Mouse (Mus musculus) CH12.LX (cell line): Measurements from ENCODE around the gene Zfyve9. TPM values are rescaled to one million over a fixed set of nuclear protein-coding genes. Genes with fewer than 3 reads are reported as not detected.
"Not testable (repeated sequence)": the region's sequence is repeated elsewhere in the genome, so short reads cannot be mapped to it uniquely, and the experiment has no call there.

Experiments
- DNase-seq: peaks from one replicate; pipeline ENCODE4 v3.0.0-alpha.2; 2013; ENCODE audit errors: extremely low read depth
- H3K27ac ChIP-seq: 2 replicates; pipeline ENCODE4 v1.5.1; 2012; ENCODE audit warnings: low read depth, mild to moderate bottlenecking, control low read depth, moderate library complexity; ENCODE audit not compliant: insufficient read depth
- H3K27me3 ChIP-seq: replicated peaks from 2 replicates; pipeline ENCODE3; 2012; ENCODE audit warnings: inconsistent platforms
- H3K36me3 ChIP-seq, 2 experiments: replicated peaks in 1 of 2; 2 replicates each; pipeline versions ENCODE3 to v1.6.1; 2012; ENCODE audit warnings: inconsistent platforms in 1 of 2, low read length in 1 of 2, mild to moderate bottlenecking in 1 of 2, mixed read lengths in 1 of 2, moderate library complexity in 1 of 2; ENCODE audit not compliant: control insufficient read depth in 1 of 2, insufficient read depth in 1 of 2
- H3K4me1 ChIP-seq, 2 experiments: 2 replicates each; pipeline ENCODE4 v1.6.1; 2012; ENCODE audit warnings: inconsistent platforms in 1 of 2, moderate library complexity in 1 of 2; ENCODE audit not compliant: insufficient read depth in 2 of 2, control insufficient read depth in 1 of 2
- H3K4me2 ChIP-seq: 2 replicates; pipeline ENCODE4 v1.6.1; 2012; ENCODE audit warnings: low read depth, mild to moderate bottlenecking, control low read depth; ENCODE audit not compliant: poor library complexity, insufficient read depth, severe bottlenecking
- H3K4me3 ChIP-seq, 3 experiments: fragments of 150-350 bp in 1 of 3; sonication (generic) in 1 of 3; replicated peaks in 1 of 3; 2 replicates each; pipeline versions ENCODE3 to v1.5.1; 2011 to 2012; ENCODE audit warnings: low read depth in 2 of 3, low read length in 2 of 3, mild to moderate bottlenecking in 2 of 3, moderate library complexity in 2 of 3, control low read depth in 1 of 3, improper control_type of control experiment in 1 of 3, inconsistent platforms in 1 of 3, mixed read lengths in 1 of 3; ENCODE audit not compliant: poor library complexity in 1 of 3
- H3K79me2 ChIP-seq: replicated peaks from 2 replicates; pipeline ENCODE4 v1.6.1; 2012; ENCODE audit warnings: mild to moderate bottlenecking, moderate library complexity; ENCODE audit not compliant: control insufficient read depth, poor library complexity, insufficient read depth, severe bottlenecking; ENCODE audit errors: extremely low read depth
- H3K9ac ChIP-seq: 2 replicates; pipeline ENCODE4 v1.6.1; 2012; ENCODE audit warnings: low read depth, mild to moderate bottlenecking, control low read depth, moderate library complexity; ENCODE audit not compliant: insufficient read depth
- H3K9me3 ChIP-seq: replicated peaks from 2 replicates; pipeline ENCODE3; 2012; ENCODE audit warnings: low read length, inconsistent platforms, mixed read lengths
- CTCF ChIP-seq, 2 experiments: IDR thresholded peaks in 1 of 2; conservative IDR thresholded peaks in 1 of 2; 2 replicates each; pipeline ENCODE4 v1.5.1; 2011 to 2012; ENCODE audit warnings: low read depth in 2 of 2, low read length in 2 of 2, improper control_type of control experiment in 1 of 2, inconsistent platforms in 1 of 2, mild to moderate bottlenecking in 1 of 2, moderate library complexity in 1 of 2
- PAX5 ChIP-seq: IDR thresholded peaks from 2 replicates; pipeline ENCODE4 v1.6.1; 2012; ENCODE audit warnings: low read length, inconsistent platforms, mixed read lengths
- SMC3 ChIP-seq: IDR thresholded peaks from 2 replicates; pipeline ENCODE4 v1.6.1; 2011; ENCODE audit warnings: low read depth, low read length, improper control_type of control experiment
- TBP ChIP-seq: conservative IDR thresholded peaks from 2 replicates; pipeline ENCODE4 v1.6.1; 2011; ENCODE audit warnings: low read depth, low read length, improper control_type of control experiment
- ZNF384 ChIP-seq: IDR thresholded peaks from 2 replicates; pipeline ENCODE4 v1.6.1; 2012; ENCODE audit warnings: low read depth, low read length, improper control_type of control experiment, inconsistent platforms
- dilution Hi-C: fragments of 300-500 bp; cut with MboI; formaldehyde crosslinking; loops from 2 replicates; pipeline ENCODE4 v1.14.3; 2020; ENCODE audit warnings: low sequenced_read_pairs; ENCODE audit not compliant: extremely low pct_unique_long_range_greater_than_20kb, extremely low pct_ligation_motif_present
- in situ Hi-C: fragments of 300-500 bp; cut with MboI; formaldehyde crosslinking; loops from 3 replicates; pipeline ENCODE4 v1.14.3; 2019; ENCODE audit warnings: low sequenced_read_pairs, low pct_ligation_motif_present, low pct_unique_long_range_greater_than_20kb, mixed read lengths
- polyA plus RNA-seq: library from polyadenylated mRNA; unstranded; fragments of >175 nt; gene quantifications from 2 replicates; pipeline ENCODE4 v1.2.1, GENCODE M21; 2012; ENCODE audit warnings: low read depth; ENCODE audit not compliant: insufficient read length
- total RNA-seq, 2 experiments: library from RNA; depleted of rRNA; stranded (reverse); fragments of 300-350 nt in 1 of 2; fragments of >200 nt in 1 of 2; gene quantifications; 2 replicates each; pipeline ENCODE4 v1.2.3; 2012 to 2014

Zfyve9 gene
- total and polyA plus RNA-seq, 3 experiments, result 0.83 to 2.8 (median 1.6) TPM

- no peak for DNase-seq
- TF ChIP-seq TBP, result no peak
These were observed 89.1 kb downstream of the Zfyve9 start for GRCm38 (mm10) chr4:108691469-108691868.

GRCm38 (mm10) chr4:108690479-108690878, 90.1 kb downstream of the Zfyve9 start:
- dilution Hi-C loops, result no loop called here
- no peak for DNase-seq
- Histone ChIP-seq H3K4me2 (no peak overlapping the region), H3K4me3 (no peak overlapping the region), H3K79me2 (no peaks in the 10 kb centered on the region), H3K4me1 (no peaks in the 10 kb centered on the region), H3K9me3 (no peaks in the 10 kb centered on the region), H3K36me3 (no peaks in the 10 kb centered on the region), H3K27me3 (no peaks in the 10 kb centered on the region), H3K27ac (no peak overlapping the region), H3K9ac (no peak overlapping the region)
- in situ Hi-C loops, result loop anchor here (10.0 kb wide), 2 partner anchors 94 to 294 kb away; partner anchors contain the start of gene Zfyve9
- TF ChIP-seq SMC3 (no peak), CTCF (conservative IDR thresholded peaks at IDR 0.05 in 1 of 2, IDR thresholded peaks at IDR 0.05 in 1 of 2; ENCODE audit: low read depth in 2 of 2, low read length in 2 of 2) (peak in 1 of 2 experiments; percentile 28; a peak in 2 of 4 replicates), ZNF384 (peak; percentile 21; the same call in 1 of the 2 replicates), PAX5 (no peak)

More at GRCm38 (mm10) chr4:108691469-108691868, 89.1 kb downstream of the Zfyve9 start:
- Histone ChIP-seq H3K4me2 (no peak overlapping the region), H3K4me3 (no peak overlapping the region), H3K4me1 (no peaks in the 10 kb centered on the region), H3K9me3 (no peaks in the 10 kb centered on the region), H3K27ac (no peak overlapping the region), H3K79me2 (no peaks in the 10 kb centered on the region), H3K27me3 (no peaks in the 10 kb centered on the region), H3K9ac (no peak overlapping the region), H3K36me3 (no peaks in the 10 kb centered on the region)
- dilution Hi-C loops, result no loop called here
- in situ Hi-C loops, result loop anchor here (10.0 kb wide), 2 partner anchors 93 to 293 kb away; partner anchors contain the start of gene Zfyve9

- H3K9me3 ChIP-seq, H3K4me3 ChIP-seq, H3K4me2 ChIP-seq, in situ Hi-C loops, H3K36me3 ChIP-seq, H3K9ac ChIP-seq, H3K79me2 ChIP-seq, H3K27me3 ChIP-seq, H3K27ac ChIP-seq, dilution Hi-C loops, H3K4me1 ChIP-seq, DNase-seq: not testable (repeated sequence)
- TF ChIP-seq ZNF384, result peak; percentile 61
These were observed 93.5 kb downstream of the Zfyve9 start for GRCm38 (mm10) chr4:108687098-108687497.

GRCm38 (mm10) chr4:108686156-108686555, 94.4 kb downstream of the Zfyve9 start:
- Histone ChIP-seq H3K79me2 (no peaks in the 10 kb centered on the region), H3K27ac (no peak overlapping the region), H3K36me3 (no peaks in the 10 kb centered on the region), H3K4me2 (no peak overlapping the region), H3K27me3 (no peaks in the 10 kb centered on the region), H3K4me3 (no peak overlapping the region), H3K4me1 (no peaks in the 10 kb centered on the region), H3K9ac (no peak overlapping the region), H3K9me3 (no peaks in the 10 kb centered on the region)
- TF ChIP-seq SMC3, result no peak
- no peak for DNase-seq
- dilution Hi-C loops (no loop called here), in situ Hi-C loops (no loop called here)
